Mouse (Mus musculus): Measurements from ENCODE around the gene Gm17949. TPM values are rescaled to one million over a fixed set of nuclear protein-coding genes. Genes with fewer than 3 reads are reported as not detected.
"Not testable (repeated sequence)": the region's sequence is repeated elsewhere in the genome, so short reads cannot be mapped to it uniquely, and the experiment has no call there.

The Gm17949 gene
- polyA plus RNA-seq, 1 experiment from 2014 or later: 0.30 TPM

- Histone ChIP-seq H3K9ac (no peak overlapping the region), H3K4me1 (peaks cover 26% of the 10 kb centered on the region), H3K4me2 (no peak overlapping the region), H3K4me3 (replicated peaks) (no peak overlapping the region), H3K36me3 (peaks cover 65% of the 10 kb centered on the region), H3K27ac (no peak overlapping the region), H3K27me3 (no peaks in the 10 kb centered on the region), H3K9me3 (replicated peaks) (no peaks in the 10 kb centered on the region)
- ATAC-seq (replicated peaks; ENCODE audit: low FRiP score): no peak
- 92% methylated on average over 4 of the region's 4 CpGs for WGBS
These were observed 16.2 kb downstream of the Gm17949 start for GRCm38 (mm10) chr17:57027471-57027870.

- Histone ChIP-seq H3K4me2 (peak overlapping the region; percentile 87), H3K9me3 (replicated peaks) (no peaks in the 10 kb centered on the region), H3K27me3 (no peaks in the 10 kb centered on the region), H3K4me3 (replicated peaks) (peak overlapping the region; percentile 97), H3K27ac (peak overlapping the region; percentile 93; the same call in 1 of the 2 replicates), H3K9ac (peak overlapping the region; percentile 100), H3K4me1 (peaks cover 28% of the 10 kb centered on the region), H3K36me3 (peaks cover 43% of the 10 kb centered on the region)
- ATAC-seq (replicated peaks; ENCODE audit: low FRiP score): no peak
- WGBS: 21% methylated on average over 8 of the region's 8 CpGs
These were observed 18.4 kb downstream of the Gm17949 start for GRCm38 (mm10) chr17:57029691-57030090.

GRCm38 (mm10) chr17:57030931-57031660, 19.8 kb downstream of the Gm17949 start, which contains the start of gene Khsrp:
Gene Khsrp, minus strand, starts transcription at chr17:57031522.
- Histone ChIP-seq H3K4me1 (peaks cover 28% of the 10 kb centered on the region), H3K4me2 (peak within 1 kb of the TSS; percentile 87), H3K9me3 (replicated peaks) (no peaks in the 10 kb centered on the region), H3K36me3 (peaks cover 29% of the 10 kb centered on the region), H3K27ac (peak within 1 kb of the TSS; percentile 93), H3K27me3 (no peaks in the 10 kb centered on the region; the same call in 1 of the 2 replicates), H3K9ac (peak within 1 kb of the TSS; percentile 100), H3K4me3 (replicated peaks) (peak within 1 kb of the TSS; percentile 97)
- ATAC-seq (replicated peaks; ENCODE audit: low FRiP score): no peak
- WGBS: under 1% methylated on average over 83 of the region's 99 CpGs

- peak overlapping the region; percentile 50 for H3K9ac ChIP-seq
- WGBS: under 1% methylated on average over 38 of the region's 38 CpGs
- H3K4me3 ChIP-seq (replicated peaks): peak overlapping the region; percentile 97
- H3K27me3 ChIP-seq: no peaks in the 10 kb centered on the region; the same call in 1 of the 2 replicates
- peaks cover 21% of the 10 kb centered on the region for H3K36me3 ChIP-seq
- peaks cover 28% of the 10 kb centered on the region for H3K4me1 ChIP-seq
- H3K27ac ChIP-seq: peak overlapping the region; percentile 91
- peak overlapping the region; percentile 66 for H3K4me2 ChIP-seq
- peak; percentile 95 for ATAC-seq (replicated peaks; ENCODE audit: low FRiP score)
- H3K9me3 ChIP-seq (replicated peaks): no peaks in the 10 kb centered on the region
These were observed 20.6 kb downstream of the Gm17949 start for GRCm38 (mm10) chr17:57031661-57032420.

GRCm38 (mm10) chr17:57032854-57033253, 21.6 kb downstream of the Gm17949 start:
- 82% methylated on average over 4 of the region's 4 CpGs for WGBS
- Histone ChIP-seq H3K36me3 (peaks cover 11% of the 10 kb centered on the region), H3K9ac (no peak overlapping the region), H3K27ac (no peak overlapping the region), H3K27me3 (peaks cover 3% of the 10 kb centered on the region; the same call in 1 of the 2 replicates), H3K4me2 (peak overlapping the region; percentile 66), H3K4me3 (replicated peaks) (0 out of 2 replicates have a peak overlapping the region, but pooled peaks have one; percentile 97), H3K9me3 (replicated peaks) (no peaks in the 10 kb centered on the region), H3K4me1 (peaks cover 24% of the 10 kb centered on the region)
- ATAC-seq (replicated peaks; ENCODE audit: low FRiP score): no peak

GRCm38 (mm10) chr17:57038978-57039377, 27.7 kb downstream of the Gm17949 start:
- no peak overlapping the region for H3K4me3 ChIP-seq (replicated peaks)
- no peaks in the 10 kb centered on the region for H3K36me3 ChIP-seq
- ATAC-seq (replicated peaks; ENCODE audit: low FRiP score): no peak
- 0 out of 2 replicates have a peak overlapping the region, but pooled peaks have one; percentile 39 for H3K4me2 ChIP-seq
- H3K9me3 ChIP-seq (replicated peaks): no peaks in the 10 kb centered on the region
- peaks cover 3% of the 10 kb centered on the region; the same call in 1 of the 2 replicates for H3K4me1 ChIP-seq
- peaks cover 15% of the 10 kb centered on the region for H3K27me3 ChIP-seq
- no peak overlapping the region for H3K27ac ChIP-seq
- H3K9ac ChIP-seq: no peak overlapping the region
- 47% methylated on average over 8 of the region's 8 CpGs for WGBS

GRCm38 (mm10) chr17:57041554-57041953, 30.3 kb downstream of the Gm17949 start, which contains the start of gene Slc25a41:
Gene Slc25a41, minus strand, starts transcription at chr17:57041654.
- Histone ChIP-seq H3K27ac (no peak within 1 kb of the TSS), H3K27me3 (peaks cover 15% of the 10 kb centered on the region), H3K9me3 (replicated peaks) (no peaks in the 10 kb centered on the region), H3K4me2 (no peak within 1 kb of the TSS), H3K4me1 (peaks cover 3% of the 10 kb centered on the region; the same call in 1 of the 2 replicates), H3K4me3 (replicated peaks) (no peak within 1 kb of the TSS), H3K9ac (no peak within 1 kb of the TSS), H3K36me3 (peaks cover 11% of the 10 kb centered on the region)
- 78% methylated on average over 8 of the region's 8 CpGs for WGBS
- ATAC-seq (replicated peaks; ENCODE audit: low FRiP score): no peak

GRCm38 (mm10) chr17:57047406-57047805, 36.1 kb downstream of the Gm17949 start:
- Histone ChIP-seq H3K36me3 (peaks cover 40% of the 10 kb centered on the region), H3K27me3 (no peaks in the 10 kb centered on the region), H3K9me3 (replicated peaks) (no peaks in the 10 kb centered on the region), H3K4me3 (replicated peaks) (no peak overlapping the region), H3K9ac (no peak overlapping the region), H3K4me2 (no peak overlapping the region), H3K27ac (no peak overlapping the region), H3K4me1 (0 out of 2 replicates have a peak, but pooled peaks cover 5% of the 10 kb centered on the region)
- ATAC-seq (replicated peaks; ENCODE audit: low FRiP score): peak; percentile 34
- WGBS: 49% methylated on average over 5 of the region's 5 CpGs

- H3K9me3 ChIP-seq (replicated peaks): no peaks in the 10 kb centered on the region
- no peaks in the 10 kb centered on the region for H3K27me3 ChIP-seq
- H3K4me3 ChIP-seq (replicated peaks): no peak overlapping the region
- 87% methylated on average over 3 of the region's 3 CpGs for WGBS
- H3K36me3 ChIP-seq: peaks cover 54% of the 10 kb centered on the region
- H3K27ac ChIP-seq: no peak overlapping the region
- 0 out of 2 replicates have a peak, but pooled peaks cover 5% of the 10 kb centered on the region for H3K4me1 ChIP-seq
- no peak overlapping the region for H3K4me2 ChIP-seq
- no peak overlapping the region for H3K9ac ChIP-seq
- ATAC-seq (replicated peaks; ENCODE audit: low FRiP score): no peak
These were observed 37.5 kb downstream of the Gm17949 start for GRCm38 (mm10) chr17:57048816-57049215.

- not testable (repeated sequence) for H3K9ac ChIP-seq; H3K4me1 ChIP-seq; H3K27me3 ChIP-seq; H3K9me3 ChIP-seq (replicated peaks); H3K27ac ChIP-seq; H3K4me3 ChIP-seq (replicated peaks); ATAC-seq (replicated peaks; ENCODE audit: low FRiP score); H3K4me2 ChIP-seq
- WGBS: 90% methylated on average over 4 of the region's 4 CpGs
- peaks cover 66% of the 10 kb centered on the region for H3K36me3 ChIP-seq
These were observed 40.4 kb downstream of the Gm17949 start for GRCm38 (mm10) chr17:57051679-57052078.

GRCm38 (mm10) chr17:57056246-57056645, 45.0 kb downstream of the Gm17949 start:
- Histone ChIP-seq H3K27me3 (peaks cover 5% of the 10 kb centered on the region), H3K4me1 (peaks cover 24% of the 10 kb centered on the region), H3K9ac (no peak overlapping the region), H3K36me3 (peaks cover 49% of the 10 kb centered on the region), H3K4me3 (replicated peaks) (no peak overlapping the region), H3K4me2 (no peak overlapping the region), H3K27ac (no peak overlapping the region), H3K9me3 (replicated peaks) (no peaks in the 10 kb centered on the region)
- 83% methylated on average over 3 of the region's 3 CpGs for WGBS
- ATAC-seq (replicated peaks; ENCODE audit: low FRiP score): no peak

Measured in kidney, embryonic 15.5 days (tissue).